Mouse (Mus musculus) left cerebral cortex, postnatal 14 days (tissue): ENCODE data around the gene Unc13d. TPM values are rescaled to one million over a fixed set of nuclear protein-coding genes. Genes with fewer than 3 reads are reported as not detected.

Source experiments
- DNase-seq, 2 experiments: peaks; one replicate each; pipeline ENCODE4 v3.0.0; 2021 to 2022; ENCODE audit warnings: low spot score in 2 of 2, mixed read lengths in 1 of 2
- intact Hi-C: fragments of 180-260 bp; cut with DNase I; formaldehyde crosslinking; loops from one replicate; pipeline ENCODE4 v1.15.1; 2025
- total RNA-seq, 2 experiments: library from RNA; stranded (reverse); gene quantifications; 2 replicates each; pipeline ENCODE4 v1.2.3; 2021

Unc13d gene
- total RNA-seq, 2 experiments from 2014 or later: 0.46 to 0.55 TPM

GRCm38 (mm10) chr11:116058022-116058614, 19.6 kb downstream of the Unc13d start:
- intact Hi-C loops: no loop called here
- DNase-seq: peak in 1 of 2 experiments; percentile 49

GRCm38 (mm10) chr11:116057237-116057881, 20.4 kb downstream of the Unc13d start:
- DNase-seq: no peak
- intact Hi-C loops: no loop called here

GRCm38 (mm10) chr11:116055873-116056272, 21.9 kb downstream of the Unc13d start:
- DNase-seq: no peak
- intact Hi-C loops: no loop called here

- no peak for DNase-seq
- intact Hi-C loops: no loop called here
These were observed 24.1 kb downstream of the Unc13d start for GRCm38 (mm10) chr11:116053510-116054229.

- intact Hi-C loops: no loop called here
- no peak for DNase-seq
These were observed 27.6 kb downstream of the Unc13d start for GRCm38 (mm10) chr11:116050196-116050595.

GRCm38 (mm10) chr11:116049610-116050009, 28.2 kb downstream of the Unc13d start:
- DNase-seq: no peak
- intact Hi-C loops: no loop called here

GRCm38 (mm10) chr11:116045173-116045572, 32.6 kb downstream of the Unc13d start:
- intact Hi-C loops: no loop called here
- DNase-seq: no peak

- DNase-seq: no peak
- intact Hi-C loops: no loop called here
These were observed 34.5 kb downstream of the Unc13d start for GRCm38 (mm10) chr11:116043286-116043685.

GRCm38 (mm10) chr11:116042372-116043138, 35.2 kb downstream of the Unc13d start:
- DNase-seq: no peak
- intact Hi-C loops: no loop called here

GRCm38 (mm10) chr11:116041833-116042232, 35.9 kb downstream of the Unc13d start:
- intact Hi-C loops: no loop called here
- DNase-seq: no peak

- intact Hi-C loops: no loop called here
- no peak for DNase-seq
These were observed 37.2 kb downstream of the Unc13d start for GRCm38 (mm10) chr11:116040593-116040992.

- intact Hi-C loops: no loop called here
- DNase-seq: no peak
These were observed 39.9 kb downstream of the Unc13d start for GRCm38 (mm10) chr11:116037826-116038225.

GRCm38 (mm10) chr11:116036671-116037070, 41.1 kb downstream of the Unc13d start:
- intact Hi-C loops: no loop called here
- no peak for DNase-seq

- DNase-seq: no peak
- intact Hi-C loops: loop anchor here (5.0 kb wide), 1 partner anchor 53 kb away; the partner anchor contains the start of gene Wbp2
These were observed 43.2 kb downstream of the Unc13d start for GRCm38 (mm10) chr11:116034584-116034983.

- intact Hi-C loops: loop anchor here (5.0 kb wide), 1 partner anchor 56 kb away; the partner anchor contains the start of gene Wbp2
- peak in 1 of 2 experiments; percentile 62 for DNase-seq
These were observed 46.6 kb downstream of the Unc13d start for GRCm38 (mm10) chr11:116030898-116031845.

GRCm38 (mm10) chr11:116030088-116030897, 47.5 kb downstream of the Unc13d start, which contains the start of gene Unk:
Gene Unk (plus strand): TSS chr11:116030322.
- intact Hi-C loops: loop anchor here (5.0 kb wide), 1 partner anchor 57 kb away; the partner anchor contains the start of gene Wbp2
- peak; percentile 98 to 99 for DNase-seq

GRCm38 (mm10) chr11:116029086-116029865, 48.5 kb downstream of the Unc13d start:
- intact Hi-C loops: no loop called here
- no peak for DNase-seq
